Mouse (Mus musculus) hindbrain, embryonic 13.5 days (tissue): ENCODE measurements around the gene Kcnk13. TPM values are rescaled to one million over a fixed set of nuclear protein-coding genes. Genes with fewer than 3 reads are reported as not detected.

ENCODE experiments used
- ATAC-seq: fragments of 200-750 bp; cut with Nextera tagmentation; 2 replicates; pipeline ENCODE4 v1.8.0; 2017; ENCODE audit warnings: moderate TSS enrichment; ENCODE audit not compliant: low FRiP score
- H3K27ac ChIP-seq: fragments of 300-500 bp; sonication (generic); 2 replicates; pipeline ENCODE4 v1.5.1; 2015; ENCODE audit warnings: inconsistent platforms, mild to moderate bottlenecking, moderate library complexity
- H3K27me3 ChIP-seq: fragments of 300-500 bp; sonication (generic); 2 replicates; pipeline ENCODE4 v1.6.1; 2015; ENCODE audit warnings: mild to moderate bottlenecking, inconsistent platforms
- H3K36me3 ChIP-seq: fragments of 300-500 bp; sonication (generic); 2 replicates; pipeline ENCODE4 v1.6.1; 2015; ENCODE audit warnings: mild to moderate bottlenecking, inconsistent platforms
- H3K4me1 ChIP-seq: fragments of 300-500 bp; sonication (generic); replicated peaks from 2 replicates; pipeline ENCODE4 v1.6.1; 2015; ENCODE audit warnings: inconsistent platforms
- H3K4me2 ChIP-seq: fragments of 300-500 bp; sonication (generic); 2 replicates; pipeline ENCODE4 v1.6.1; 2015; ENCODE audit warnings: inconsistent platforms, mild to moderate bottlenecking, moderate library complexity
- H3K4me3 ChIP-seq: fragments of 300-500 bp; sonication (generic); 2 replicates; pipeline ENCODE4 v1.5.1; 2015; ENCODE audit warnings: mild to moderate bottlenecking, inconsistent platforms
- H3K9ac ChIP-seq: fragments of 300-500 bp; sonication (generic); 2 replicates; pipeline ENCODE4 v1.6.1; 2015; ENCODE audit warnings: mild to moderate bottlenecking, inconsistent platforms
- H3K9me3 ChIP-seq: fragments of 300-500 bp; sonication (generic); 2 replicates; pipeline ENCODE4 v1.6.1; 2016; ENCODE audit warnings: inconsistent platforms
- WGBS: fragments of 180-500 bp; shearing (Covaris S2); methylation state at CpG from one replicate; pipeline ENCODE4 v1.1.7; 2015; 5-methylcytosine and 5-hydroxymethylcytosine counted together
- polyA plus RNA-seq: library from polyadenylated mRNA; unstranded; fragments of >200 nt; fragmentation: Nextera tagmentation; extraction: Ambion mirVana; gene quantifications from 2 replicates; pipeline ENCODE4 v1.2.1, GENCODE M21; 2015

Gene Kcnk13
- polyA plus RNA-seq, 1 experiment from 2014 or later, result 0.60 TPM

DNA sequence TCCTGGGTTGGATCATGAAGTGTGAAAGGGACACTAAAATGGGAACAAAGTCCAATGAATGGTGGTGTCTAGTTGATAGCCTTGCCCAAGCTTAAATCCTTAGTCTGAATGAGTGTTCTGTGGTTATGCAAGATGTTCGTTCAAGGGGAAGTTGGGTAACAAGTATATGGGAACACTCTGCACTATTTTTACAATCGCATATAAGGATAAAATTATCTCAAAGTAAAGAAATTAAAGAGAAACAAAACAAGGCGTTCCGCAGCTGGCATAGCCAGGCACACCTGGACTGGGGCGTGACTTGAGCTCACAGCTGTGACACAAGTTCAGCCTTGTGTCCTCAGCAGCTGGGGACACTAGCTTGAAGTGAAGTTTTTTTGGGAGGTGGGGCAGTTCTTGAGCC, 103.2 kb downstream of the Kcnk13 start:
- no peak for ATAC-seq
- Histone ChIP-seq H3K36me3 (no peaks in the 10 kb centered on the region), H3K4me1 (no peaks in the 10 kb centered on the region), H3K9ac (no peak overlapping the region), H3K4me3 (no peak overlapping the region), H3K4me2 (no peak overlapping the region), H3K9me3 (no peaks in the 10 kb centered on the region), H3K27ac (no peak overlapping the region), H3K27me3 (no peaks in the 10 kb centered on the region)
- WGBS, result 95% methylated on average over 5 of the region's 5 CpGs

GRCm38 (mm10) chr12:100073201-100073672, 108.9 kb downstream of the Kcnk13 start:
- H3K4me1 ChIP-seq, result no peaks in the 10 kb centered on the region
- H3K9ac ChIP-seq, result no peak overlapping the region
- no peak for ATAC-seq
- WGBS, result 57% methylated on average over 4 of the region's 4 CpGs
- H3K9me3 ChIP-seq, result no peaks in the 10 kb centered on the region
- no peak overlapping the region for H3K4me2 ChIP-seq
- H3K27me3 ChIP-seq, result no peaks in the 10 kb centered on the region
- no peak overlapping the region for H3K27ac ChIP-seq
- no peaks in the 10 kb centered on the region for H3K36me3 ChIP-seq
- H3K4me3 ChIP-seq, result no peak overlapping the region

GRCm38 (mm10) chr12:100075715-100076114, 111.4 kb downstream of the Kcnk13 start:
- Histone ChIP-seq H3K9ac (no peak overlapping the region), H3K27ac (no peak overlapping the region), H3K36me3 (no peaks in the 10 kb centered on the region), H3K4me1 (no peaks in the 10 kb centered on the region), H3K27me3 (no peaks in the 10 kb centered on the region), H3K9me3 (no peaks in the 10 kb centered on the region), H3K4me2 (no peak overlapping the region), H3K4me3 (no peak overlapping the region)
- no peak for ATAC-seq
- 65% methylated on average over 4 of the region's 4 CpGs for WGBS

DNA sequence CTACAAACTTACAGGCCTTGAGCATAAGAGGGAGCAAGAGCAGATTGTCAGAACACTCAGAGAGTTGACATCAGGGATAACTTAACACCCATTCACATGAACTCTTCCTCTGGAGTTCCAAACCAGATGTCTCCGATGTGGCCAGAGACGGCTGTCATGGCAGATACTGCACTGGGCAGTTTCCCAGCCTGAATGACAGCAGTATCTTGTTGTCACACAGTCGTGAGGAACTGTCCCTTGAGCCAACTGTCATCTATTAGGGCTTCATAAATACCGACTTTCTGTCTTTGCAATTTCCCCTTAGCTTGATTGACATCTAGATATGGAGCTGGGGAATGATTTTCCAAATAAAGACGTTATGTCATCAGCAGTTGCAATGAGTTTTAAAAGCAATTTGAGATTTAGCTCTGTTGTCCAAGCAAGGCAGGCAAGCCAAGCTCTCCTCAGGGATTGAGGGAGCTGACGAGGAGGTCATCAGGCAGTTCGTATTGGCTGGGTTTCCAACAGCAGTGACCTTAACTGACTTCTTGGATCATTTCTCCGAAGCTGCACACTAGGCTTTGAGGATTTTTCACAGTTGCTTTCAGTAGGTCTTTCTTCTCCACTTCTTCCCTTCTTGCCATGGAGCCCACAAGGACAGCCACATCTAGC, 115.5 kb downstream of the Kcnk13 start:
- H3K27me3 ChIP-seq, result no peaks in the 10 kb centered on the region
- H3K36me3 ChIP-seq, result no peaks in the 10 kb centered on the region
- no peak overlapping the region for H3K9ac ChIP-seq
- no peak for ATAC-seq
- no peaks in the 10 kb centered on the region; the same call in 1 of the 2 replicates for H3K9me3 ChIP-seq
- 83% methylated on average over 8 of the region's 8 CpGs for WGBS
- no peaks in the 10 kb centered on the region for H3K4me1 ChIP-seq
- H3K27ac ChIP-seq, result no peak overlapping the region
- H3K4me2 ChIP-seq, result no peak overlapping the region
- H3K4me3 ChIP-seq, result no peak overlapping the region

- Histone ChIP-seq H3K27ac (no peak overlapping the region), H3K36me3 (no peaks in the 10 kb centered on the region), H3K4me2 (no peak overlapping the region), H3K27me3 (no peaks in the 10 kb centered on the region), H3K4me1 (no peaks in the 10 kb centered on the region), H3K9me3 (no peaks in the 10 kb centered on the region), H3K9ac (no peak overlapping the region), H3K4me3 (no peak overlapping the region)
- no peak for ATAC-seq
- 88% methylated on average over 3 of the region's 3 CpGs for WGBS
These were observed 123.7 kb downstream of the Kcnk13 start for GRCm38 (mm10) chr12:100088026-100088425.

- Histone ChIP-seq H3K4me1 (no peaks in the 10 kb centered on the region), H3K9me3 (no peaks in the 10 kb centered on the region), H3K27ac (no peak overlapping the region), H3K4me3 (no peak overlapping the region), H3K4me2 (no peak overlapping the region), H3K27me3 (0 out of 2 replicates have a peak, but pooled peaks cover 3% of the 10 kb centered on the region), H3K9ac (no peak overlapping the region), H3K36me3 (no peaks in the 10 kb centered on the region)
- ATAC-seq, result no peak
- WGBS, result 89% methylated on average over 5 of the region's 5 CpGs
These were observed 125.0 kb downstream of the Kcnk13 start for GRCm38 (mm10) chr12:100089265-100089664.

- no peaks in the 10 kb centered on the region for H3K36me3 ChIP-seq
- no peak overlapping the region for H3K27ac ChIP-seq
- H3K4me1 ChIP-seq, result no peaks in the 10 kb centered on the region
- H3K9ac ChIP-seq, result no peak overlapping the region
- H3K4me2 ChIP-seq, result no peak overlapping the region
- H3K27me3 ChIP-seq, result 0 out of 2 replicates have a peak, but pooled peaks cover 3% of the 10 kb centered on the region
- no peaks in the 10 kb centered on the region for H3K9me3 ChIP-seq
- no peak for ATAC-seq
- no peak overlapping the region for H3K4me3 ChIP-seq
- WGBS, result 91% methylated on average over 4 of the region's 4 CpGs
These were observed 126.5 kb downstream of the Kcnk13 start for GRCm38 (mm10) chr12:100090750-100091149.

GRCm38 (mm10) chr12:100093046-100093445, 128.7 kb downstream of the Kcnk13 start:
- Histone ChIP-seq H3K9ac (no peak overlapping the region), H3K36me3 (no peaks in the 10 kb centered on the region), H3K4me3 (no peak overlapping the region), H3K27me3 (0 out of 2 replicates have a peak, but pooled peaks cover 3% of the 10 kb centered on the region), H3K4me2 (no peak overlapping the region), H3K9me3 (no peaks in the 10 kb centered on the region), H3K4me1 (no peaks in the 10 kb centered on the region), H3K27ac (no peak overlapping the region)
- 87% methylated on average over 11 of the region's 11 CpGs for WGBS
- no peak for ATAC-seq

DNA sequence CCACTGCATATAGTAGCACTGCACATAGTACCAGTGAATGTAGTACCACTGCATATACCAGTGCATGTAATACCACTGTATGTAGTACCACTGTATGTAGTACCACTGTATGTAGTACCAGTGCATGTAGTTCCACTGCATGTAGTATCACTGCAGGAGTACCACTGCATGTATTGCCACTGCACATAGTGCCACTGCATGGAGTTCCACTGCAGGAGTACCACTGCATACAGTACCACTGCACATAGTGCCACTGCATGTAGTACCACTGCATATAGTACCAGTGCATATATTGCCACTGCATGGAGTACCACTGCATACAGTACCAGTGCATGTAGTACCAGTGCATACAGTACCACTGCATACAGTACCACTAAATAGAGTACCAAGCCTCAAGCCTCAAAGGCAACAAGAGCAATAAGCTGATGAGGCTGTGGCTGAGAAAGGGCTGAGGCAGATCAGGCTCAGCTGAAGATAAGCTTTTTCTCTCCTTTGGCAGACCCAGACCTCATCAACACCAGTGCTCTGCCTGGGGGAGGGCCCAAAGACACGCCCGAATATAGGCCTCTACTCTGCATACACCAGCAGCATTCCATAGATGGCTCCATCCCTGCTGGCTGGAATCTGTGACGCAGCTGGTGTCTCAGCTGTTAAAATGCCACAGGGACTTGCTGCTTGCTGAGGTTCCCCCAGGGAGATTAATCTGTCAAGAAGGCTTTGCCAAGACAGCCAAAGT, 135.8 kb downstream of the Kcnk13 start:
- Histone ChIP-seq H3K4me2 (no peak overlapping the region), H3K36me3 (no peaks in the 10 kb centered on the region), H3K27ac (no peak overlapping the region), H3K9me3 (no peaks in the 10 kb centered on the region), H3K4me1 (peaks cover 6% of the 10 kb centered on the region; the same call in 1 of the 2 replicates), H3K27me3 (no peaks in the 10 kb centered on the region), H3K4me3 (no peak overlapping the region), H3K9ac (no peak overlapping the region)
- WGBS, result 57% methylated on average over 3 of the region's 3 CpGs
- ATAC-seq, result peak; percentile 72

DNA sequence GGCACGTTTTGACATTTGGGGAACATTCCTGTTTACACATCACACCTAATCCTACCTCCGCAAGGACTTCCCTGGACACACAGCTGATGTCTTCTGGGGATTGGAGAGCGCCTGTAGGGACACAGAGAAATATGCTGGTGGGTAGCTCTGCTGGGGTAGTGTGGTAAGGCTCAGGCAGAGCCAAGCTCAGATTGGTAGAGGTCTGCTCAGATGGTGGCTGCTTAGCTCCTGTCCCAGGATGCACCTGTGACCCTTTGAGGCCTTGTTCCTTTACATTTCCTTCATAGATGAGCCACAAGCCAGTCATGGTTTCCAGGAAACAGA, 136.4 kb downstream of the Kcnk13 start:
- Histone ChIP-seq H3K4me3 (no peak overlapping the region), H3K4me1 (peaks cover 6% of the 10 kb centered on the region; the same call in 1 of the 2 replicates), H3K36me3 (no peaks in the 10 kb centered on the region), H3K27ac (no peak overlapping the region), H3K4me2 (no peak overlapping the region), H3K27me3 (no peaks in the 10 kb centered on the region), H3K9ac (no peak overlapping the region), H3K9me3 (no peaks in the 10 kb centered on the region)
- ATAC-seq, result no peak
- 60% methylated on average over 3 of the region's 3 CpGs for WGBS

DNA sequence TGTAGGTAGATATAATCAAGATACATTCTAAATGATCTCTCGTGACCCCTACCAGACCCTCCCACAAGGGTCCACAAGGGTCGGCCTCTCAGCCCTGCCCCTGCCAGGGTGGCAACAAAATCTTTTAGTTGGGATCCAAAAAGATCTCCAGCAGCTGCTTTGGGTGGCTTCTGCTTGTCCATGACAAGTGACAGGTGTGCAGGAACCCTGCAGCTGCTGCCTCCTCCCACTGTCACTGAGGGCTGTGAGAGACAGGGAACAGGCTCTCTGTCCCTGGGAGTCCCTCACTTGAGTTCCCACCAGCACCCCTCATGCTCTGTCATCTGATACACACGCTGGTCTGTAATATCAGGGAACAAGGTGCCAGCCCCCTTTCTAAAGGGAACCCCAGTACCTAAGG, 137.4 kb downstream of the Kcnk13 start:
- Histone ChIP-seq H3K36me3 (no peaks in the 10 kb centered on the region), H3K4me2 (no peak overlapping the region), H3K9me3 (no peaks in the 10 kb centered on the region), H3K27ac (no peak overlapping the region), H3K27me3 (no peaks in the 10 kb centered on the region), H3K4me3 (no peak overlapping the region), H3K9ac (no peak overlapping the region), H3K4me1 (peaks cover 6% of the 10 kb centered on the region; the same call in 1 of the 2 replicates)
- WGBS, result 86% methylated on average over 3 of the region's 3 CpGs
- no peak for ATAC-seq

DNA sequence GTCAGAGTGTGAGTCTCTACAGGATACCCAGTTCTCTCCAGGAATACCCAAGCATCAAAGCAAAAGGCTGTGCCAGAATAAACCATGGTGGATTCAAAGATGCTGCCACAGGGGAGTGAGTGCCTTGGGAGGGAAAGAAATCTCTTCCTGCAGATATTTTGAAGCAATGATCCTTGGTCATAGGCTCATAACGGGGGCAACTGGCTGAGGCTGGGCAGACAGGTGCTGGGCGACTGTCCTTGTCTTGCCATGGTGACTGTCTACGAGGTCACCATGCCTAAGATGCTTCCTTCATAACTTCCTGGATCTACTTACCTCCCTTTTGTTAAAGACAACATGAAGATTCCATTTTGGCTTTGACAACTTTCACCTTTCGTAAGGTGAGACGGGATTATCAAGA, 140.2 kb downstream of the Kcnk13 start:
- Histone ChIP-seq H3K9ac (no peak overlapping the region), H3K4me2 (no peak overlapping the region), H3K9me3 (no peaks in the 10 kb centered on the region), H3K27ac (no peak overlapping the region), H3K27me3 (no peaks in the 10 kb centered on the region; the same call in 1 of the 2 replicates), H3K4me3 (no peak overlapping the region), H3K36me3 (no peaks in the 10 kb centered on the region), H3K4me1 (peaks cover 9% of the 10 kb centered on the region; the same call in 1 of the 2 replicates)
- ATAC-seq, result no peak
- WGBS, result 91% methylated on average over 5 of the region's 5 CpGs
